Mouse (Mus musculus): Measurements from ENCODE around the gene Entpd7.

Entpd7 gene

DNA sequence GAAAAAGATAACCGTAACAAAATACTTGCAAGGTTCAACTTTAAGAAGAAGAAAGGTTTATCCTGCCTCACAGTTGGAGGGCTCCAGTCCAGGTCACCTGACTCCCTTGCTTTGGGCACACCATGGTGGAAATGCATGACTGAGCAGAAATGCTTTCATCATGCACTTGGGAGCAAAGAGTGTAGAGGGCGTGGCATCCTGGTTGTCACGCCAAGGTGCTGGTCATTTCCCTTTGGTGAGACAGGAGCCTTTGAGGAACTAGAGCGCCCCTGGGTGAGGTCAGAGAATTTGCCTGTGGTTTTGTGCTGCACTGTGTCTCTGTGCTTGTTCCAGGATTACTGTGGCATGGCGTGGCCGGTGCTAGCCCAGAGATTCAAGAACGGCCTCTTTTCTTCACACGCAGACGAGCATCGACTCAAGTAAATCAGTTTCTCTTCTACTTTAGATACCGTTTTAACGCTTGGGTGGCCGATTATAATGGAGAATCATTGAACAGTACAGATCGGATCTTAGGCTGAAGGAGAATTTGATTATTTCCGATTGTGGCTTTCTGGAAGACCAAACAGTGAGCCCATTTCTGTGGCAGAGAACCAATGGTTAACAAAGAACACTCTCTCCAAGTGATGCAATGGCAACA lies 37.2 kb downstream of the Entpd7 start:
- DNase-seq, result no peak

DNA sequence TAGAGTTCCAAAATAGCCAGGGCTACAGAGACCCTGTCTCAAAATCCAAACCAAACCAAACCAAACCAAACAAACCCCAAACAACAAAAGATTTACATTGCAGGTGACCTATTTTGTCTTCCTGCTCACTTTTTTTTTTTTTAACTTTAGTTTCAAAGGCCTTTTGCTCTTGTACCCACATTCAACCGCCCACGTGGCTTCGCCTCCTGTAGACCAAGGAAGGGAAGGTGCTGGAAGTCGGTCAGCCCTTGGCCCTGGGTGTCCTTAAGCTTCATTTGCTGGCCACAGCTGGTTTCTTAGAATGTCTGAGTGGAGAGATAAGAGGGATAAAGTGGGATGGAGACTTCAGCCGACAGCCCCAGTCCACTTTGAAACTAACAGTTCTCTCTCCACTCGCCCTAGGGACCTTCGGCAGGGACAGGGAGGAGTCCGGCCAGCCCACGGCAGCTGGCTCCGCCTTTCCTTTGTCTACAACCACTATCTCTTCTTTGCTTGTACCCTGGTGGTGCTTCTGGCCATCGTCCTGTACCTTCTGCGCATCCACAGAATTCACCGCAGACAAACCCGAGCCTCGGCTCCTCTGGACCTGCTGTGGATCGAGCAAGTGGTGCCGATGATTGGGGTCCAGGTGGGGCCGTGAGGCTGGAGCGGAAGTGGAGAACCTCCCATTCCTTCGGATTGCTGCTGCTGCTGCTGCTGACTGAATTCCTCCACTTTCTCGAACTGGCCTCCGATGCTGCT lies 40.0 kb downstream of the Entpd7 start:
- no peak for DNase-seq

DNA sequence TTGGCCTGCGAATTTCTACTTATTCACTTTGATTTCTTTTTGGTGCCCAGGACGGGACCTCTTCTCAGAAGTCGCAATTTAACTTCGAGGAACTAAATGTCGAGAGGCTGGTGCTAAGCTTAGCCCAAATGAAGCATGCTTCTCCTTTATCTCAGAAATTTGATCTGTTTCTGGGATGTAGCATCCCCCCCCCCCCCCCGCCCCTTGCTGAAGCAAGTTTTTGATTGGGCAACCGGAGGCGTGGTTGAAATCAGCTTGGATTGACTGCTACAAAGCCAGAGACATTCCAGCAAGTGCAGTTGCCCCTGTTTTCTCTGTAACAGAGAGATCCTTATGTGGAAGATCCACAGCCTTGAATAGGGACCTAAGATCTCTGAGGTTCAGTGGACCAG lies 40.6 kb downstream of the Entpd7 start:
- no peak for DNase-seq

DNA sequence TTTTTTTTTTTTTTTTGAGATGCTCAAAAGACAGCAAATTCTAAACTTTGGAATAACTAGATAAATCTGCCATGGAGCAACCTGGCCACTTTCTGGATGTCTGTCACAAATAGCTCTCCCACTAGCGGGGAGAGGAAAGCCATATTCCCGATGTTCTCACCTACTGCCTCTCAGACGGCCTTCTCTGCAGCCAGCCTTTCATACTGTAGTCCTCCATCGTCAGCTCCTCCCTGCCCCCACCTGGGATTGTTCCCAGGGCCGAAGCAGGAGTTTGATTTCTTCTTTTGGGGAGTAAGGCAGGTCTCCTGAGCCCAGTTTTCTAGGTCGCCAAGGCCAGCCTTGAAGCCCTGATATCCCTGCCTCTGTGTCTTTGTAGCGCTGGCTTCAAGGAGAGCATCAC lies 41.7 kb downstream of the Entpd7 start:
- no peak for DNase-seq

DNA sequence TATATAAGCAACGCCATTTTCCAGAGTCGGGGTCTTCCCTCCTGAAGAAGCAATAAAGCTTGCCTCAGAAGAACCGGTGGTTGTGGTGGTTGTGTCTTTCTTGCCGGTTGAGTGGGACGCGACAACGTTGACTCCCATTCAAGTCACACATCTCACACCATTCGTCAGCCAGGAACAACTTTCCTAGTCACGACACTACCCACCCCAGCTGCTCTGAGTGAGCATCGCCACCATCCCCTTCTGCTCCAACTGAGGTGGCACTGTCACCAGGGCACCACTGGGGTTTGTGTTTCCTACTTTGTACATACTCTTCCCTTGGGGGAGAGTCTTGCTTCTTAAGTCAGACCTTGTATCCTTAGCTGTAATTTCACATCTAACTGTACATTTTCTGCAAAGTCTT lies 48.9 kb downstream of the Entpd7 start:
- no peak for DNase-seq

DNA sequence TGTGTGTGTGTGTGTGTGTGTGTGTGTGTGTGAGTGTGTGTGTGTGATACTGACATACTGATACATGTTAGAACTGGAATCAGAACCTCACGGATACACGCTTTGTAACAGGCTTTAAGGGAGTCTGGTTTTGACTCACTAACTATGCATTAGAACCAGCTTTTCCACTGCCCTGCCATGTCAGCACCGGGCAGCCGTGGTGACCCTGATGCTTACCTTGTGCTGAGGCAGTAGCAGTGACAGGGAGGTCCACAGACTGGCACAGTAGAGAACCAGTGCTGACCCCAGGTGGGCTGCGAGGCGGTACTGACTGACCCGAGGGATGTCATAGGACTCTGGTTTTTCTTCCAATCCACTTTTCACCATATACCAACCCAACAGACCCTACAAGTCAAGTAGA lies 53.9 kb downstream of the Entpd7 start:
- no peak for DNase-seq

DNA sequence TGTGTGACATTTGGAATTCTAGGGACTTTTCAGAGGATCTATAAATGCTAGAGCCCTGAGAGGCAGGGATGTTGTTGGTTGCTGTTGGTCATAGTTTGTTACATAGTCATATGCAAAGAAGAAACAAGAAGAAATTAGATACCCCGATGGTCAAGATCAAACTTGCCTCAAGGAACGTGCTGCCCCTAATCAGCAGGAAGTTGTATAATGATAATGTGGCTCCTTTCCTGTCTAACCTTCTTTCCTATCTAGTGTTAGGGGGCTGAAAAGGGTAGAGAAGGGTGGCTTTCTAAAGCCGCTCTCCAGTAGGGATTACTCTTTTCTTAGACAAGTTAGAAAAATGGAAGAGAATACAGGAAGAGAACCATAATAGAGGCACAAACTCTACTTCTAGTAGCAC lies 56.3 kb downstream of the Entpd7 start:
- DNase-seq, result no peak

DNA sequence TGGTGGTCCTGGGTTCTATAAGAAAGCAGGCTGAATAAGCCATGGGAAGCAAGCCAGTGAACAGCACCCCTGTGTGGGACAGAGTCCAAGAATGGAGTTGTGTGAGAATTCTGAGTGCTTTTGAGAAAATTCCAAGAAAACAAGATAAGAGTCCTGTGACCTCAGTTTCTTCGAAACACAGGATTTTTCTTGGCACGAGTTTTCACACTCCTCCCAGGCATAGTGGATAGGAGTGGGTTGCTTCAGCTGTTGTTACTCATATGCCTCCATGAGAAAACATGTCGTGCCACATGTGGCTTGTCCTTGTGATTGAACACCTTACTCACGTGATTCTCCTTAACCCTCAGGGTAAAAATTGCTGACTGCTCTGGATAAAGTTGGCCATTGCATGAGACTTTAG lies 58.4 kb downstream of the Entpd7 start:
- DNase-seq, result no peak

DNA sequence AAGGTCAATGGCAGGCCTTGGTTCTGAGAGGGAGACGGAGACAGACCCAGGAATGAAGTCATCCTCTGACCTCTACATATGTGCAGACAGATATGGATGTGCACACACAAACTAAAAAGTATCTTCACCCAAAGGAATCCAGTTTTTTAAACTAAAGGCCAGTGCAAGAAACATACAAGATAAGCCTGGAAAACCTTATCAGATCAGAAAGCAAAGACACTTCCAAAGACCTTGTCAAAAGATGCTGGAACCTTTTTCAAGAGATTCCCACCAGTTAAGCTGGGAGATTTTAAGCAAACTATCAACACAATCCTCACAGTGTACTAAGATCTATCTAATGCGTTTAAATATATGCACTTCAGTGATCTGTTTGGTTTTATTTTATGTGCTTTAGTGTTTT lies 60.5 kb downstream of the Entpd7 start:
- DNase-seq, result no peak

DNA sequence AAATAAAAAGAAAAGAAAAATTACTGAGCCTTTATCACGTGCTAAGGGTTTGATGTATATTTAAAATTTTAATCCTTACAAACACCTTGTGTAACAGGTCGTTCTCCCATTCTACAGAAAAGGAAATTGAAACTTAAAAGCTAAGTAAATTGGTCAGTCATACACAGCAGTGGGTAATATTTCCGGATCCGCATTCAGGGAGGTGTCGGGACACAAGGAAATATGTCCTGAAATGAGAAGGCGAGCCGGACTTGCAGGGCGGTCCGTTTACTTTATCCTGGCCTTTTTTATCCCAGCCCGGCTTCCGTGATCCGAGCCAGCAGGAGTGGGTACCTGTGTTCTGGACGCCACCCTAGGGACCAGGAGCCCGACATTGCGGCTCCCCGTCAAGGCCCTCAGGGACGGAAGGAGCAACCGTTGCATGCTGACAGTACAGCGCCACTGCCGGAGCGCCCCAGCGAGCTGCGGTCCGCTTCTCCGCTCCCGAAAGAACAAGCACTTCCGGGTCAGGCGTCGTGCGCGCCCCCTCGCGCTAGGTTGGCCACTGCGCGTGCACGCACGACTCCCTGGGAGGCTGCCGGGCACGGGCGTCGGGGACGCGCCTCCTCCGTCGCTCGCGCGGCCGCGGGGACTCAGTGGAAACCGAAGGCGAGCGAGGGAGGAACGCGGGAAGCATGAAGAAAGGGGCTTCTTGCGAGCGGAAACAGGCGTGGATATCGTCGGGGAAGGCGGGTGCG lies 63.2 kb downstream of the Entpd7 start, which contains the start of the genes Cutc and Cox15:
Gene Cutc (plus strand): TSS at position 508 of the 737 bp plus-strand sequence.
Gene Cox15 (minus strand): TSS at position 512 of the 737 bp plus-strand sequence.
- DNase-seq, result peak; percentile 95

DNA sequence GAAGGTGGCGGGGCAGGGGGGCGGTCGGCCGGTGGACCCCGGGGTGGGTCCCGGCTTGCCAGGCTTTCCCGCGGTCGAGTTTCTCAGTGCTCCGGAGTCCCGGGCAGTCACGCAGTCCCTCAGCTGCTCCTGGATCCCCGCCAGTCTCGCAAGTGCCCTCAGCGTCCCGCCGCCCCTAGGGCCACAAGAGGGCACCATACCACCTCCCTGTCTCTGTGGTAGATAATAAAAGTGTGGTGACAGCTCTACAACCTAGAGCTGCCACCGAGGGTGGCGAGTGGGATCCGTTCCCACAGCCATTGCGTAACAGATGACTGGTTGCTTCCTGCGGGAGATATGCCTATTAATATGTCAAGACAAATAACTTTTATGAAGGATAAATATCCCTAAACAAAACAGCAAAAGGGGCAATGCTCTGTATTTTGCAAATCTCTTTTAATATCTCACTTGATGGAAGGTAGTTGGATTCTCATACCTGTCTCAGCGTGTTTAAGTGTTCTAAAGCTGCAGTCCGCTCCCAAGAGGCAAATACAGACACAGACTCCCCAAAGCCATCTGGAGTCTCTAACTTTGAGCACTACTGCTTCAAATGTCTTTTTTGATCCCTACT lies 63.9 kb downstream of the Entpd7 start:
- peak; percentile 94 for DNase-seq

DNA sequence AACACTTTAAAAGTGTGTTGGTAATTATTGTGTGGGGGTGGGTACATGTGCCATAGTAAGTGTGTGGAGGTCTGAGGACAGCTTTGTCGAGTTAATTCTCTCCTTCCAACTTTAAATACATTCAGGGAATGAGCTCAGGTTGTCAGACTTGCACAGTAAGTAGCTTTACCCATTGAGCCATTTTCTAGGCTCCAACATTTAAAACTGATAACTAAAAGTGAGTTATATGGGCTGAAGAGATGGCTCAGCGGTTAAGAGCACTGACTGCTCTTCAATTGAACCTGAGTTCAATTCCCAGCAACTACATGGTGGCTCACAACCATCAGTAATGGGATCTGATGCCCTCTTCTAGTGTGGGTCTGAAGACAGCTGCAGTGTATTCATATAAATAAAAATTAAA lies 64.8 kb downstream of the Entpd7 start:
- peak; percentile 18 for DNase-seq

DNA sequence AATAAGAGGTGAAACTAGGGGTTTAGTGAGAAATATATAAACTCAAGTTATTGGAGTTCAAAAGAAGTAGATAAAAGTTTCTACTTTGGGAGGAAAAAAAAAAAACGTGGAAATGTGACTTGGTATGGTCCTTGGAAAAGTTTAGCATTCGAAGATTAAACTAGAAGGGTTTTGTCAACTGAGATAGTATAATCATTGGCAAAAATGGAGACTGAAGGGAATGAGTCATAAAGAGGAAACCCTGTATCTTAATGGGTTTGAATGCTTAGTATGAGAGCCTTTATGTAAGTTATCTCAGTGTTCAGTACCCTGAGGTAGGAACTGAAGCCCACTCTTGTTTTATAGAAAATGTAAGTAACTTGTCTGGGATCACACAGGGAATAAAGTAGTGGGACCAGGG lies 65.4 kb downstream of the Entpd7 start:
- DNase-seq, result no peak

DNA sequence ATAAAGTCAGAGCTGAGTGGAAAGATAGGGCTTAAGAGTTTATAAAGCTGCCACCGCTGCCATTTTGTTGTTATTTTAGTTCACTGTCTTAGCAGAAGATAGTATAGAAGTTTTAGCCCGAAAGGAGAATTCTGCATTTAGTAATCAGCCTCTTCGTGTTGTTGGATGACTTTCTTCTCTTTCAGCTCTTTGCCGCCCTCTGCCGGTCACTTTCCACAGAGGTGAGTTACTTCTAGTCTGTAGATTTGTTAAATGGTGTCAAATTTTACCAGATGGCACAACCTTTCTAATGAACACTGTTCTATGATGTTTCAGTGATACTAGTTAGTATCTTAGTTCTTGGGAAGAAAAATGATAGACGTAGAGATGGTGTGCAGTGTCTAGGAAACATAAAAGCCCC lies 71.0 kb downstream of the Entpd7 start:
- DNase-seq, result peak; percentile 67

DNA sequence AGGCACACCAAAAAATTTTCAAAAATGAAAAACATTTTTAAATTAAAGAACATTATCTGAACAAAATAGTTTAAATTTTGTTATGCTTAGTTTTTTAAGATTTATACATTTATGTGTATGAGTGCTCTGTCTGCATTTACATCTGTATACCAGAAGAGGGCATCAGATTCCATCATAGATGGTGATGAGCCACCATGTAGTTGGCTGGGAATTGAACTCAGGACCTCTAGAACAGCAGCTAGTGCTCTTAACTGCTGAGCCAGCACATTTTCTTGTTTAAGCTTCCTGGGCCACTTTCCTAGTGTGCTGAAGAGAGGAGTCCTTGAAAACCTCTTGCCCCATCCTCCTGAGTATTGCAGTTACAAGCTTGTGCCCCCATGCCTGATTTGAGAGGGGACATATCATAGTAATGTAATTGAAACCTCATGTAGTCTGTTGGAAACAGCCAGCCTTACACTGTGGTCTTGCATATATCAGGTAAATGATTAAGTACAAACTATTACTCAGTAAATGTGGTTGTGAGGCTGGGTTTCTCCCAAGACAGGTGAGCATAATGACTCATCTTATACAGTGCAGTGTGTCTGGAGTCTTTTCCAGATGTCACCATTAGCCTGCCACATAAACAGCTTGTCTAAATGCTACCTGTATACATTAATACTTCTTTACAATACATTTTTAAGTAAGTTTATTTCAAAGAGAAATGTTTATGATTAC lies 72.2 kb downstream of the Entpd7 start:
- DNase-seq, result no peak

DNA sequence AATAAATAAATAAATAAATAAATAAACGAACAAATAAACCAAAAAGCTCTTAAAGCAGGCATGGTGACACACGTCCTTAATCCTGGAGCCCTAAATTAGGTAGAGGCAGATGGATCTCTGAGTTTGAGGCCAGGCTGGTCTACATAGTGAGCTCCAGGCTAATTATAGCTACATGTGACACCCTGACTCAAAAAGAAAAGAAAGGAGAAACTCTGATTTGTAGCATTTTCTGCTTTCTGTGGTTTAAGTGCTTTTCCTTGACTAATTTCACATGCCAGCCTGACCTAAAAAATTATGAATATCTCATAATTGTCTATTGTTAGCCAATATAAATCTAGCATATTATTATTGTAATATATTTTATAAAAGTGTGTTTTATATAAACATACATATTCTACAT lies 72.9 kb downstream of the Entpd7 start:
- no peak for DNase-seq

DNA sequence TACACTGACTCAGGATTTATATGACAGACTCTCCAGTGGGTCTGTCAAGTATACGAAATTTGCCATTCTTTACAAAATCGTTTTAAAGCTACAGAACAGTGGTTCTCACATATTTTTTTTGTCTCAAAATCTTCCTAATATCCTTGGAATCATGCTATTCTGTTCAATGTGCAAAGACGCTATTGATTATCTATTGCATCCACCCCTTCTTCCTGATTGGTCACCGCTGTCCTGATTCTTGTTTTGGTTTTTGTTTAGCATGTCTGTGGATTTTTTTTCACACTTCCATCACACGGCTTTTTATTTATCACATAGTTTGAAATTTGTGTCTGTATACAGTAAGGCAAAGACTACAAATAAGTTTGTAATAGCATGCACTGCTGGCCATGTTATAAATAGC lies 77.0 kb downstream of the Entpd7 start:
- no peak for DNase-seq

DNA sequence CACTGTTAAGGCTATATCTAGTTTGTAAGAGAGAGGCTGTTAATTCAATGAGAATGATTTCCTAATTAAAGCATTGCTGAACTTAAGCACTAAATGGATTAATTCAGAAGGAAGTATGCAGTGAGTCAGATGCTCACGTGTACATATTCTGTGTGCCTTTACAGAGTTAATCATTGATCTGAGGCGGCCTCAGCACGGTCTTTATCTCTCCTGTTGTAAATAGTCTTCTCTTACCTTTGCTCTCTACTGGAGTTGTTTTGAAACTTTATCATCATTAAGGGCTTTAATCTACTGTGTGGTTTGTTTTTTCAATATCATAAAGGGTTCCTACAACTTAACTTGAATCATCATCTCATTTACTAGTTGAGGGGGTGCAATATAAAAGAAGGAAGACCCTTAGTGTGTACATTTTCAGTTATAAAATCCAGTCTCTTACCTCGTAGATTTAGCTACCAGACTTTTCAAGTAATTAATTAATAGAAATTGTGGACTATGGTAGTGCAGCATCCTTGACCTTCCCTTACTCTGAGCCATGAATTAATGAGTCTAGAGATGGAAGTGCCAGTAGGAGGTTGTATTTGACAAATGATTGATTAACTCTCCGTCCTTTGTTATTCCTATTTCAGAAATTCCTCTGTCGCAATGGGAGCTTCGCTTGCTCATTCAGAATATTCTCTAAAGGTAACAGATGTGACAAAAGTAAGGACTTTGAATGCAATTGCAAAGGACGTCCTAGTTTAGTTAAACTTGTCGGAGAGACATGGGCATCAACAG lies 78.3 kb downstream of the Entpd7 start:
- no peak for DNase-seq

DNA sequence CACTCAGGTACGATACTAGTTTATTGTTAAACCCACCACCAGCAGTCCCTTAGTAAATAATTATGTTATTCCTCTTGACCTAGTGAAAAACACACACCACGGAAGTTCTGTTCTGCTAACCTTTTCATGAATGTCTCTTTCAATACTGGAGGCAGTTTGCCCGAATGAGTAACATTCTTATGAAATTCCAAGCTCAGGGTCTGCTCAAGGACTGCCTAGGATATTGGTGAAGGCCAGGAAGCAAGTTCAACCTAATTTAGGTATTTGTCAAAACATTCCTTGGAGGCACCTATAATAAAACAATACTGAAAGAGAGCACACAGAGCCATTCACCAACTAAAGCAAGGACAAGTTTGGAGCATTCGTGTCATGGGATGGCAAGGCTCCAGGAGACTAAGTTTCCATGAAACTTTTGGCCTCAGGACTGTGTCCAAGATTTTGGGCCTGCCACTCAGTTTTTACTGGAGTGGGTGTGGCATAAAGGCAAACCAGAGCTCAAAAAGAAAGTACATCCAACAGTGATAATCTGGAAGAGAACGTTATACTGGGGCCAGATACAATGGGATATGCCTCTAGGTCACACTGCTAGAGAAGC lies 80.0 kb downstream of the Entpd7 start:
- no peak for DNase-seq

DNA sequence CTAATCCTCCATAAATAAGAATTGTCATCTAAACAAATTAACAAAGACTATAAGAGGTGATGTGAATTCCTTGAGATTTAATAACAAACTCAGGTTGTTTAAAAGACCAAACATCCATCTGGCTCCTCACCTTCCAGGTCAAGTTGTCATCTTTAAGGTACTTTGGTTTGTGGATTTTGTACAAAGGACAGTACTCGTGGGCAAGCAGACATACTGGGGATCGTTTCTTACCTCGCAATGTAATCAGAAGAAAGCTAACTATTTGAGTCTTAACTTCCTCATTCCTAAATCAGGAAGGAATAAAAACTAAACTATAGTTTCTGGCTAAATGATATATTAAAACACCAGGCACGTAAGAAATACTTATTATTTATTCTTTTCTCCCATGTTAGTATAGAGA lies 81.1 kb downstream of the Entpd7 start:
- DNase-seq, result no peak

DNA sequence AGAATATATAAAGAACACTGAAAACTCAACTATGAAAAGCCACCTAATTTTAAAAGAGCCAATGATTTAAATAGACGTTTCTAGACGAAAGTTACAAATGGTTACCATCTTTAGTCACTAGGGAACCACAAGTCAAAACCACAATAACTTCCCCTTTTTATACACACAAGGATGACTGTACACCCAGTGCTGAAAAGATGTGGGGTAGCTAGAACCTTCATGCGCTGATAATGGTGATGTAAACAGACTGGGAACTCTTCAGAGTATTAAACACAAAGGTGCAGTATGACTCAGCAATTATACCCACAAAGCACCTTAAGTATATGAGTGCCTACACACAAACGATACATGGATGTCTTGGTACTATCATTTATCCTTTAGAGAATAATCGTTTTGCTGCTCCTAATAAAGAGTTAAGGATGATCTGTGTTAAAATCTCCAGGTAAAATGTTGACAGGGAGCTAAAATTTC lies 82.1 kb downstream of the Entpd7 start:
- DNase-seq, result no peak

DNA sequence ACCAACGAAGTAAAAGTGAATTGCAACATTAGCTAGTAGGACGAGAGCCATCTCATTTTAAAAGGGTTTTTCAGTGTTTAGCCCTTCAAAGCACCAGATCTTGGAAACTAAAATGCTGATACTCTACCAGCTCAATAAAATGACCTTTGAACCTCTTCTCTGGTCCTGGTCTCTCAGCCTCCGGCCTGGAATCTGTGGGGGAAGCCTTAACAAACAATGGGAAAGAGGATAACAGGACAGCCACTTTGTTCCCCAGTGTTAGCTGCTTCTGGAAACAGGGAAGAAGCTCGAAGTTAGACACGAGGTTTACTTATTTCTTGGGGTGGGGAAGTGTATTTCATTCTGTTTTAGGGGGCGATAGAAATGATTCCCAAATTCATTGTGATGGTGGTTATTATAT lies 82.8 kb downstream of the Entpd7 start:
- no peak for DNase-seq

All from cerebellum, adult 9-10 months (tissue).